Mouse (Mus musculus): Measurements from ENCODE around the gene Capzb. TPM values are rescaled to one million over a fixed set of nuclear protein-coding genes. Genes with fewer than 3 reads are reported as not detected.

Capzb gene
- polyA plus RNA-seq, 2 experiments: 198 to 284 TPM

GRCm38 (mm10) chr4:139209130-139209840 lies 16.6 kb downstream of the Capzb start:
- TF ChIP-seq POLR2A (IDR thresholded peaks at IDR 0.05; ENCODE audit: borderline replicate concordance, extremely low read depth, insufficient read depth, insufficient read length): no peak
- no peaks in the 10 kb centered on the region for H3K27me3 ChIP-seq (ENCODE audit: control insufficient read depth, insufficient read depth, low read length)
- H3K27ac ChIP-seq (replicated peaks; ENCODE audit: low read depth, low read length): peak overlapping the region; percentile 68
- peaks cover 11% of the 10 kb centered on the region; the same call in 1 of the 2 replicates for H3K36me3 ChIP-seq (ENCODE audit: control insufficient read depth, insufficient read depth, low read length)
- WGBS: 71% methylated on average over 5 of the region's 5 CpGs
- no peak overlapping the region for H3K4me2 ChIP-seq (replicated peaks; ENCODE audit: low read depth, low read length, severe bottlenecking)
- no peak overlapping the region for H3K9ac ChIP-seq (ENCODE audit: low read depth, low read length, severe bottlenecking)
- H3K4me1 ChIP-seq (ENCODE audit: control insufficient read depth, insufficient read depth, low read length): peaks cover 31% of the 10 kb centered on the region
- no peak for DNase-seq (ENCODE audit: low spot score)
- no peak overlapping the region for H3K4me3 ChIP-seq (replicated peaks; ENCODE audit: low read length)
- ATAC-seq (ENCODE audit: low FRiP score, low read depth): no peak
- no peaks in the 10 kb centered on the region for H3K9me3 ChIP-seq (ENCODE audit: control insufficient read depth, low read length)

GRCm38 (mm10) chr4:139211975-139212831 lies 19.5 kb downstream of the Capzb start:
- H3K27me3 ChIP-seq (ENCODE audit: control insufficient read depth, insufficient read depth, low read length): no peaks in the 10 kb centered on the region
- no peak overlapping the region for H3K4me2 ChIP-seq (replicated peaks; ENCODE audit: low read depth, low read length, severe bottlenecking)
- H3K36me3 ChIP-seq (ENCODE audit: control insufficient read depth, insufficient read depth, low read length): peaks cover 15% of the 10 kb centered on the region
- 0 out of 2 replicates have a peak overlapping the region, but pooled peaks have one; percentile 19 for H3K27ac ChIP-seq (replicated peaks; ENCODE audit: low read depth, low read length)
- no peak overlapping the region for H3K4me3 ChIP-seq (replicated peaks; ENCODE audit: low read length)
- 70% methylated on average over 17 of the region's 17 CpGs for WGBS
- no peak for TF ChIP-seq POLR2A (IDR thresholded peaks at IDR 0.05; ENCODE audit: borderline replicate concordance, extremely low read depth, insufficient read depth, insufficient read length)
- no peak for ATAC-seq (ENCODE audit: low FRiP score, low read depth)
- no peak overlapping the region for H3K9ac ChIP-seq (ENCODE audit: low read depth, low read length, severe bottlenecking)
- no peaks in the 10 kb centered on the region for H3K9me3 ChIP-seq (ENCODE audit: control insufficient read depth, low read length)
- peak; percentile 59 for DNase-seq (ENCODE audit: low spot score)
- H3K4me1 ChIP-seq (ENCODE audit: control insufficient read depth, insufficient read depth, low read length): peaks cover 46% of the 10 kb centered on the region

GRCm38 (mm10) chr4:139213086-139213485 lies 20.4 kb downstream of the Capzb start:
- peaks cover 18% of the 10 kb centered on the region for H3K36me3 ChIP-seq (ENCODE audit: control insufficient read depth, insufficient read depth, low read length)
- H3K4me1 ChIP-seq (ENCODE audit: control insufficient read depth, insufficient read depth, low read length): peaks cover 38% of the 10 kb centered on the region
- H3K4me2 ChIP-seq (replicated peaks; ENCODE audit: low read depth, low read length, severe bottlenecking): no peak overlapping the region
- 80% methylated on average over 10 of the region's 10 CpGs for WGBS
- no peak overlapping the region for H3K4me3 ChIP-seq (replicated peaks; ENCODE audit: low read length)
- no peak overlapping the region for H3K9ac ChIP-seq (ENCODE audit: low read depth, low read length, severe bottlenecking)
- DNase-seq (ENCODE audit: low spot score) (no peak), ATAC-seq (ENCODE audit: low FRiP score, low read depth) (no peak)
- no peak overlapping the region for H3K27ac ChIP-seq (replicated peaks; ENCODE audit: low read depth, low read length)
- H3K9me3 ChIP-seq (ENCODE audit: control insufficient read depth, low read length): no peaks in the 10 kb centered on the region
- TF ChIP-seq POLR2A (IDR thresholded peaks at IDR 0.05; ENCODE audit: borderline replicate concordance, extremely low read depth, insufficient read depth, insufficient read length): no peak
- no peaks in the 10 kb centered on the region for H3K27me3 ChIP-seq (ENCODE audit: control insufficient read depth, insufficient read depth, low read length)

GRCm38 (mm10) chr4:139213935-139214371 lies 21.3 kb downstream of the Capzb start:
- Histone ChIP-seq H3K9me3 (ENCODE audit: control insufficient read depth, low read length) (no peaks in the 10 kb centered on the region), H3K9ac (ENCODE audit: low read depth, low read length, severe bottlenecking) (peak overlapping the region; percentile 6; the same call in 1 of the 2 replicates), H3K4me3 (replicated peaks; ENCODE audit: low read length) (no peak overlapping the region), H3K4me1 (ENCODE audit: control insufficient read depth, insufficient read depth, low read length) (peaks cover 29% of the 10 kb centered on the region), H3K36me3 (ENCODE audit: control insufficient read depth, insufficient read depth, low read length) (peaks cover 18% of the 10 kb centered on the region), H3K27me3 (ENCODE audit: control insufficient read depth, insufficient read depth, low read length) (no peaks in the 10 kb centered on the region), H3K27ac (replicated peaks; ENCODE audit: low read depth, low read length) (0 out of 2 replicates have a peak overlapping the region, but pooled peaks have one; percentile 20), H3K4me2 (replicated peaks; ENCODE audit: low read depth, low read length, severe bottlenecking) (no peak overlapping the region)
- no peak for ATAC-seq (ENCODE audit: low FRiP score, low read depth)
- 55% methylated on average over 11 of the region's 11 CpGs for WGBS
- TF ChIP-seq POLR2A (IDR thresholded peaks at IDR 0.05; ENCODE audit: borderline replicate concordance, extremely low read depth, insufficient read depth, insufficient read length): no peak
- no peak for DNase-seq (ENCODE audit: low spot score)

- DNase-seq (ENCODE audit: low spot score) (no peak), ATAC-seq (ENCODE audit: low FRiP score, low read depth) (peak; percentile 62; the same call in 1 of the 2 replicates)
- H3K4me2 ChIP-seq (replicated peaks; ENCODE audit: low read depth, low read length, severe bottlenecking): no peak overlapping the region
- no peak overlapping the region; the same call in 1 of the 2 replicates for H3K9ac ChIP-seq (ENCODE audit: low read depth, low read length, severe bottlenecking)
- WGBS: 43% methylated on average over 9 of the region's 9 CpGs
- no peak for TF ChIP-seq POLR2A (IDR thresholded peaks at IDR 0.05; ENCODE audit: borderline replicate concordance, extremely low read depth, insufficient read depth, insufficient read length)
- H3K4me1 ChIP-seq (ENCODE audit: control insufficient read depth, insufficient read depth, low read length): peaks cover 25% of the 10 kb centered on the region
- peaks cover 18% of the 10 kb centered on the region for H3K36me3 ChIP-seq (ENCODE audit: control insufficient read depth, insufficient read depth, low read length)
- no peaks in the 10 kb centered on the region for H3K9me3 ChIP-seq (ENCODE audit: control insufficient read depth, low read length)
- peak overlapping the region; percentile 43; the same call in 1 of the 2 replicates for H3K27ac ChIP-seq (replicated peaks; ENCODE audit: low read depth, low read length)
- no peaks in the 10 kb centered on the region for H3K27me3 ChIP-seq (ENCODE audit: control insufficient read depth, insufficient read depth, low read length)
- no peak overlapping the region for H3K4me3 ChIP-seq (replicated peaks; ENCODE audit: low read length)
Observed at GRCm38 (mm10) chr4:139216566-139216965, 23.9 kb downstream of the Capzb start.

Measured in limb, embryonic 14.5 days (tissue).